Mouse (Mus musculus) thymus, adult 2 months (tissue): ENCODE measurements around the gene Nipal1.

Source experiments
- CTCF ChIP-seq: fragments of 200-500 bp; IDR thresholded peaks from 2 replicates; pipeline ENCODE4 v1.5.1; 2012; ENCODE audit warnings: mild to moderate bottlenecking, control low read depth, low read length, moderate library complexity, borderline replicate concordance; ENCODE audit not compliant: control insufficient read depth, poor library complexity, insufficient read depth; ENCODE audit errors: extremely low read depth
- POLR2A ChIP-seq: fragments of 200-500 bp; IDR thresholded peaks from 2 replicates; pipeline ENCODE4 v1.6.1; 2012; ENCODE audit warnings: mild to moderate bottlenecking, low read length, control low read depth, moderate library complexity; ENCODE audit not compliant: control insufficient read depth, poor library complexity, insufficient read depth; ENCODE audit errors: extremely low read depth

GRCm38 (mm10) chr5:72699500-72699818, 51.9 kb downstream of the Nipal1 start:
- TF ChIP-seq CTCF (no peak), POLR2A (no peak)
